Mouse (Mus musculus) E14TG2a.4 (cell line): ENCODE measurements around the gene Stpg3.

Experiments used
- CTCF ChIP-seq: conservative IDR thresholded peaks from 2 replicates; pipeline ENCODE4 v1.5.1; 2014; ENCODE audit warnings: low read length
- POU5F1 ChIP-seq: IDR thresholded peaks from 2 replicates; pipeline ENCODE4 v1.6.1; 2014; ENCODE audit warnings: low read length, borderline replicate concordance

- TF ChIP-seq CTCF (no peak; the same call in 1 of the 2 replicates), POU5F1 (no peak)
Observed at GRCm38 (mm10) chr2:25252331-25252730, 37.9 kb upstream of the Stpg3 start.
